Mouse (Mus musculus) MEL (cell line): ENCODE results near the gene Tubg2. TPM values are rescaled to one million over a fixed set of nuclear protein-coding genes. Genes with fewer than 3 reads are reported as not detected.

Experiments used
- DNase-seq: peaks from one replicate; pipeline ENCODE4 v3.0.0; 2011; ENCODE audit warnings: low read depth, low spot score
- H3K27ac ChIP-seq: 2 replicates; pipeline ENCODE4 v1.5.1; 2012; ENCODE audit warnings: low read depth, mild to moderate bottlenecking, control low read depth, low read length, moderate library complexity; ENCODE audit not compliant: control insufficient read depth
- H3K27me3 ChIP-seq, 2 experiments: fragments of 150-350 bp in 1 of 2; sonication (generic) in 1 of 2; 2 replicates each; pipeline ENCODE4 v1.6.1; 2012; ENCODE audit warnings: low read length in 2 of 2, mild to moderate bottlenecking in 2 of 2, improper control_type of control experiment in 1 of 2, moderate library complexity in 1 of 2; ENCODE audit not compliant: insufficient read depth in 2 of 2, control insufficient read depth in 1 of 2
- H3K36me3 ChIP-seq, 2 experiments: 2 replicates each; pipeline ENCODE4 v1.6.1; 2012 to 2014; ENCODE audit warnings: low read length in 2 of 2, improper control_type of control experiment in 1 of 2, inconsistent platforms in 1 of 2, mild to moderate bottlenecking in 1 of 2; ENCODE audit not compliant: insufficient read depth in 2 of 2, control insufficient read depth in 1 of 2
- H3K4me1 ChIP-seq, 2 experiments: fragments of 150-350 bp in 1 of 2; sonication (generic) in 1 of 2; 2 replicates each; pipeline ENCODE4 v1.6.1; 2012; ENCODE audit warnings: low read length in 2 of 2, improper control_type of control experiment in 1 of 2, mild to moderate bottlenecking in 1 of 2; ENCODE audit not compliant: insufficient read depth in 2 of 2, control insufficient read depth in 1 of 2
- H3K4me3 ChIP-seq, 2 experiments: fragments of 150-350 bp in 1 of 2; sonication (generic) in 1 of 2; 2 replicates each; pipeline ENCODE4 v1.5.1; 2012; ENCODE audit warnings: low read depth in 2 of 2, low read length in 2 of 2, mild to moderate bottlenecking in 2 of 2, moderate library complexity in 2 of 2, control low read depth in 1 of 2, improper control_type of control experiment in 1 of 2; ENCODE audit not compliant: control insufficient read depth in 1 of 2, insufficient read depth in 1 of 2
- H3K79me2 ChIP-seq: 2 replicates; pipeline ENCODE4 v1.6.1; 2012; ENCODE audit warnings: mild to moderate bottlenecking, low read length, moderate library complexity; ENCODE audit not compliant: control insufficient read depth, poor library complexity, insufficient read depth
- H3K9ac ChIP-seq: 2 replicates; pipeline ENCODE4 v1.6.1; 2012; ENCODE audit warnings: low read depth, mild to moderate bottlenecking, control low read depth, low read length, moderate library complexity; ENCODE audit not compliant: control insufficient read depth, poor library complexity, severe bottlenecking
- H3K9me3 ChIP-seq: fragments of 150-350 bp; sonication (generic); replicated peaks from 2 replicates; pipeline ENCODE4 v1.6.1; 2012; ENCODE audit warnings: mild to moderate bottlenecking, low read length, improper control_type of control experiment, moderate library complexity; ENCODE audit not compliant: insufficient read depth
- BHLHE40 ChIP-seq: IDR thresholded peaks from 2 replicates; pipeline ENCODE4 v1.6.1; 2012; ENCODE audit warnings: low read depth, mild to moderate bottlenecking, inconsistent platforms, low read length, improper control_type of control experiment, borderline replicate concordance
- CHD1 ChIP-seq: IDR thresholded peaks from 2 replicates; pipeline ENCODE4 v1.6.1; 2012; ENCODE audit warnings: low read depth, mild to moderate bottlenecking, inconsistent platforms, low read length, improper control_type of control experiment
- CTCF ChIP-seq, 3 experiments: IDR thresholded peaks in 2 of 3; conservative IDR thresholded peaks in 1 of 3; 2 replicates each; pipeline ENCODE4 v1.5.1; 2011 to 2012; ENCODE audit warnings: low read length in 3 of 3, low read depth in 2 of 3, mild to moderate bottlenecking in 2 of 3, improper control_type of control experiment in 1 of 3, inconsistent platforms in 1 of 3, mixed read lengths in 1 of 3, moderate library complexity in 1 of 3; ENCODE audit not compliant: control insufficient read depth in 1 of 3, insufficient read depth in 1 of 3, poor library complexity in 1 of 3, severe bottlenecking in 1 of 3
- EP300 ChIP-seq, 2 experiments: IDR thresholded peaks; 2 replicates each; pipeline ENCODE4 v1.6.1; 2011; ENCODE audit warnings: improper control_type of control experiment in 2 of 2, low read length in 2 of 2, low read depth in 1 of 2, mild to moderate bottlenecking in 1 of 2
- GABPA ChIP-seq: IDR thresholded peaks from 2 replicates; pipeline ENCODE4 v1.6.1; 2012; ENCODE audit warnings: low read depth, mild to moderate bottlenecking, inconsistent platforms, low read length, improper control_type of control experiment, moderate library complexity
- GATA1 ChIP-seq: IDR thresholded peaks from 2 replicates; pipeline ENCODE4 v1.6.1; 2011; ENCODE audit warnings: low read depth, low read length, improper control_type of control experiment
- HCFC1 ChIP-seq: IDR thresholded peaks from 2 replicates; pipeline ENCODE4 v1.6.1; 2012; ENCODE audit warnings: low read depth, mild to moderate bottlenecking, inconsistent platforms, low read length, improper control_type of control experiment, moderate library complexity
- MAFK ChIP-seq: IDR thresholded peaks from 2 replicates; pipeline ENCODE4 v1.6.1; 2011; ENCODE audit warnings: low read depth, mild to moderate bottlenecking, low read length, improper control_type of control experiment, borderline replicate concordance
- MEF2A ChIP-seq: IDR thresholded peaks from 2 replicates; pipeline ENCODE4 v1.6.1; 2014; ENCODE audit warnings: low read depth, mild to moderate bottlenecking, inconsistent platforms, low read length, improper control_type of control experiment; ENCODE audit not compliant: poor library complexity, insufficient replicate concordance, severe bottlenecking; ENCODE audit errors: extremely low read depth
- POLR2AphosphoS2 ChIP-seq: IDR thresholded peaks from 2 replicates; pipeline ENCODE4 v1.6.1; 2011; ENCODE audit warnings: low read length, improper control_type of control experiment
- POLR2AphosphoS5 ChIP-seq: IDR thresholded peaks from 2 replicates; pipeline ENCODE4 v1.6.1; 2012; ENCODE audit warnings: low read depth, borderline replicate concordance, mild to moderate bottlenecking, inconsistent platforms, low read length, moderate library complexity, mixed read lengths
- RAD21 ChIP-seq: IDR thresholded peaks from 2 replicates; pipeline ENCODE4 v1.6.1; 2011; ENCODE audit warnings: mild to moderate bottlenecking, low read depth, low read length, improper control_type of control experiment
- RCOR1 ChIP-seq: IDR thresholded peaks from 2 replicates; pipeline ENCODE4 v1.6.1; 2012; ENCODE audit warnings: low read depth, mild to moderate bottlenecking, inconsistent platforms, low read length, improper control_type of control experiment
- SIN3A ChIP-seq: IDR thresholded peaks from 2 replicates; pipeline ENCODE4 v1.6.1; 2012; ENCODE audit warnings: low read length, improper control_type of control experiment, inconsistent platforms
- SMC3 ChIP-seq: IDR thresholded peaks from 2 replicates; pipeline ENCODE4 v1.6.1; 2011; ENCODE audit warnings: low read depth, low read length, improper control_type of control experiment
- TAL1 ChIP-seq: IDR thresholded peaks from 2 replicates; pipeline ENCODE4 v1.6.1; 2012; ENCODE audit warnings: mild to moderate bottlenecking, inconsistent platforms, low read length, moderate library complexity, mixed read lengths
- TBP ChIP-seq: IDR thresholded peaks from 2 replicates; pipeline ENCODE4 v1.8.0; 2011; ENCODE audit warnings: low read depth, low read length, improper control_type of control experiment
- TCF12 ChIP-seq: IDR thresholded peaks from 2 replicates; pipeline ENCODE4 v1.6.1; 2014; ENCODE audit warnings: low read depth, mild to moderate bottlenecking, inconsistent platforms, low read length, improper control_type of control experiment, moderate library complexity
- UBTF ChIP-seq: IDR thresholded peaks from 2 replicates; pipeline ENCODE4 v1.6.1; 2012; ENCODE audit warnings: low read depth, mild to moderate bottlenecking, inconsistent platforms, low read length, improper control_type of control experiment, moderate library complexity, borderline replicate concordance; ENCODE audit not compliant: insufficient read depth
- ZC3H11A ChIP-seq: IDR thresholded peaks from 2 replicates; pipeline ENCODE4 v1.6.1; 2012; ENCODE audit warnings: low read depth, mild to moderate bottlenecking, inconsistent platforms, low read length, improper control_type of control experiment
- ZKSCAN1 ChIP-seq: IDR thresholded peaks from 2 replicates; pipeline ENCODE4 v1.6.1; 2012; ENCODE audit warnings: low read depth, mild to moderate bottlenecking, inconsistent platforms, low read length, improper control_type of control experiment, moderate library complexity
- polyA plus RNA-seq, 2 experiments: library from polyadenylated mRNA; stranded (reverse) in 1 of 2; unstranded in 1 of 2; fragments of >175 nt in 1 of 2; fragments of >200 nt in 1 of 2; gene quantifications; 2 replicates each; pipeline versions ENCODE4 v1.2.1 to v1.2.4; 2012; ENCODE audit warnings: low replicate concordance in 2 of 2, low read depth in 1 of 2; ENCODE audit not compliant: insufficient read length in 2 of 2, insufficient read depth in 1 of 2, missing spikeins in 1 of 2
- total RNA-seq: library from RNA; depleted of rRNA; stranded (reverse); fragments of 300-350 nt; gene quantifications from 2 replicates; pipeline ENCODE4 v1.2.3, GENCODE M21; 2012

Tubg2 gene
- total and polyA plus RNA-seq, 3 experiments = not detected

GRCm38 (mm10) chr11:101133037-101133436 lies 22.7 kb upstream of the Tubg2 start:
- Histone ChIP-seq H3K4me1 (peaks cover 3 to 13% of the 10 kb centered on the region in 2 experiments; a peak in 3 of 4 replicates), H3K4me3 (no peak overlapping the region), H3K9me3 (no peaks in the 10 kb centered on the region), H3K9ac (no peak overlapping the region), H3K27ac (no peak overlapping the region), H3K79me2 (no peaks in the 10 kb centered on the region), H3K27me3 (no peaks in the 10 kb centered on the region), H3K36me3 (peaks cover 0 to 7% of the 10 kb centered on the region in 2 experiments; a peak in 1 of 4 replicates)
- TF ChIP-seq GATA1 = 0 out of 2 replicates have a peak, but pooled peaks have one; percentile 40
- TF ChIP-seq HCFC1 = no peak
- 0 out of 4 replicates have a peak, but pooled peaks of 1 of the 2 experiments have one; percentile 17 for TF ChIP-seq EP300 (IDR thresholded peaks at IDR 0.05; ENCODE audit: low read depth in 1 of 2, low read length in 2 of 2)
- no peak for TF ChIP-seq TAL1
- TF ChIP-seq BHLHE40 = no peak
- no peak for TF ChIP-seq POLR2AphosphoS5
- no peak for TF ChIP-seq POLR2AphosphoS2
- no peak for TF ChIP-seq ZC3H11A
- no peak for TF ChIP-seq MAFK
- no peak for DNase-seq

- peaks cover 3 to 21% of the 10 kb centered on the region in 2 experiments; a peak in 3 of 4 replicates for H3K4me1 ChIP-seq
Measured at GRCm38 (mm10) chr11:101134217-101134865, 21.4 kb upstream of the Tubg2 start.

More at GRCm38 (mm10) chr11:101134217-101134865, 21.4 kb upstream of the Tubg2 start:
- Histone ChIP-seq H3K27me3 (no peaks in the 10 kb centered on the region), H3K9me3 (no peaks in the 10 kb centered on the region), H3K36me3 (peaks cover 0 to 7% of the 10 kb centered on the region in 2 experiments; a peak in 1 of 4 replicates), H3K27ac (no peak overlapping the region), H3K4me3 (no peak overlapping the region), H3K9ac (no peak overlapping the region), H3K79me2 (no peaks in the 10 kb centered on the region)
- no peak for TF ChIP-seq EP300 (IDR thresholded peaks at IDR 0.05; ENCODE audit: low read depth in 1 of 2, low read length in 2 of 2)
- no peak for TF ChIP-seq ZC3H11A
- TF ChIP-seq RAD21 = no peak
- TF ChIP-seq TBP = no peak
- no peak for TF ChIP-seq RCOR1
- no peak for TF ChIP-seq SMC3
- no peak for TF ChIP-seq MEF2A
- no peak for TF ChIP-seq CTCF (IDR thresholded peaks at IDR 0.05 in 2 of 3, conservative IDR thresholded peaks at IDR 0.05 in 1 of 3; ENCODE audit: control insufficient read depth in 1 of 3, insufficient read depth in 1 of 3, low read depth in 2 of 3, low read length in 3 of 3, poor library complexity in 1 of 3, severe bottlenecking in 1 of 3)
- TF ChIP-seq SIN3A = no peak
- no peak for TF ChIP-seq CHD1
- TF ChIP-seq GABPA = no peak
- TF ChIP-seq TCF12 = no peak
- no peak for TF ChIP-seq UBTF
- TF ChIP-seq ZKSCAN1 = no peak
- DNase-seq = no peak
